Mouse (Mus musculus): ENCODE results near the gene Tmem201.

DNA sequence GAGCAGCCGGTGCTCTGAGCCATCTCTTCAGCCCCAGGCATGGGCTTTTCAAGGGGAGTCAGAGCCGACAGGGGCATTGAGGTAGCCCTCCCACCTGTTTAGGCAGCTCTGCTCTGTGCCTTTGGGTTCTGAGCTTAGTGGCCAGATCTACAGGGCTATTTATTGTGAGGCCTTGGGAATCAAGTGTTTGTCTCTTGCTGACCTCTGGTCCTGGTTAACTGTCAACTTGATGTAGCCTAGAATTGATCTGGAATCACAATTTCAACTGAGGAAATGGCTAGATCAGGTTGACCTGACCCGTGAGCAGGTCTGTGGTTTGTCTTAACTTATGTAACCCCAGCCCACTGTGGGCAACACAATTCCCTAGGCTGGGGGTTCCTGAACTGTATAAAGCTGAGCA is 23.3 kb downstream of the Tmem201 start:
- TF ChIP-seq CTCF (IDR thresholded peaks at IDR 0.05; ENCODE audit: insufficient read depth, low read length) (no peak), POLR2A (IDR thresholded peaks at IDR 0.05; ENCODE audit: borderline replicate concordance, extremely low read depth, low read depth, low read length) (no peak)

Data from lung, adult 2 months (tissue).